Mouse (Mus musculus) cortical plate, adult 2 months (tissue): Measurements from ENCODE around the gene Rgs6.

Experiments
- CTCF ChIP-seq: fragments of 200-500 bp; IDR thresholded peaks from 2 replicates; pipeline ENCODE4 v1.5.1; 2011; ENCODE audit warnings: mild to moderate bottlenecking, control low read depth, low read length; ENCODE audit not compliant: insufficient read depth; ENCODE audit errors: extremely low read depth
- POLR2A ChIP-seq: fragments of 200-500 bp; IDR thresholded peaks from 2 replicates; pipeline ENCODE4 v1.6.1; 2011; ENCODE audit warnings: mild to moderate bottlenecking, low read length, control low read depth; ENCODE audit not compliant: insufficient read depth; ENCODE audit errors: extremely low read depth

DNA sequence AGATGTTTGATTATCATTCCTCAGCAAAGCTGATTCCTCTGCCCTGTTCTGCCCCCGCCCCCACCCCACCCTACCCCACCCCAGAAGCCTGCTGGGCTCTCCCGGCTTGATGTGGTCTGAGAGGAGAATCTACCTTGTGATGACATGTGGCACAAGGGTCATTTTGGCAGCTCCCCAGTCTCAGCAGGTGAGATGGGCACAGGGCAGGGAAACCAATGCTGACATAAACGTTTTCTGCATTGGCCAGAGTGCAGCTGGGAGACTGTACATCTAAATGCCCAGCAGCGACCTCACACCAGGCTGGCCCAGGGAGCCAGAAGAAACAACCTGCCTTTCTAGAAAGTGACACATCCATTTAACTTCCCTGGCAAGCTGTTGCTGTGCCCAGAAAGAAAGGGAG, 572.6 kb downstream of the Rgs6 start:
- no peak for TF ChIP-seq POLR2A
- TF ChIP-seq CTCF = no peak
